In the genomic region with DNA sequence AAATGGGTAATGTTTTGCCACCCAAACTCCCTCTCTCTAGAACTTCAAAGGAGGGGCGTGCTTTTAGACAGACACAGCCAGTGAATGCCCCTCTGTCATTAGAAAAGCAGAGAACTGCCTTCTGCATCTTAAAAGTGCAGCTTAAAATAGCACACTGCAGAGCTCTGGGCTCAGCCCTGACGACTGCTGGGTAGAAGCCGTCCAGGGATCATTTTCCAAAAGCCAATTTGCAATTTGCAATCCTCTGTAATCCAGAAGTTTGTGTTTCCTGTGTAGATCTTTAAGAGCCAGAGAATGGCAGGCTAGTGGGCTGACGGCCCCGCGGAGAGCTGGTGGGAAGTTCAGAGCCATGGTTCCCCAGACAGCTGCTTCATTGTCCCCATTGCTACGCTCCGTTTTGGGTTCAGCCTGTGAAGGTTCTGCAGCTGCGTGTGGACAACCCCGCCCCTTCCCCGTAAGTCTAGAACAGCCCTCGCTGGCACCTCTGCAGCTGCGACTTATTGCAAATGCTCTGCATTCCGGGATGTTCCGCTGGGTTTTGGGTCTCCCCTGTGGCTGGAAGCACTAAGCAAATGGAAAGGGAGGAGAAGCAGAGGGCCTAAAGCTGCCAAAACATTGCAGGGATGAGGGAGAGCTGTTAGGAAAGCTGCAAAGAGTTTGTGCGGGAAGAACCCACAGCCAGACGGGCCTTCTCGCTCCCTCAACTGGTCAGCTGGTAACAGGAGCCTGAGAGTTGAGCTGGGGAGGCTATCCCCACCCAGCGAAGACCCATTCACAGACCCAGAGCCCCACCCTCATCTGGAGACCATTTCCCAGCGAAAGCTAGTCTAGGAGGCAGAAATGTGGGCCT, we compare ENCODE assay signal across 9 mouse cellular contexts. TPM values are rescaled to one million over a fixed set of nuclear protein-coding genes. Genes with fewer than 3 reads are reported as not detected.
A peak's percentile ranks its signal among the peaks of the same experiment; 100 is the strongest.
DNase-seq lines count a peak whose midpoint lies in the region; ATAC-seq and TF ChIP-seq lines count a peak whose summit lies in the region.
"Had no signal": no experiment of that assay in that cellular context is flagged by ENCODE, and none has a peak within 500 bp of the region (broad histone marks: within the 10 kb centered on the region; RNA-seq: fewer than 3 reads in every experiment).

No protein-coding gene starts in this region.

- peak overlapping the region; percentile 82 for H3K27ac ChIP-seq in hindbrain, postnatal 0 days
- H3K27ac ChIP-seq in midbrain, postnatal 0 days (ENCODE audit: low read depth, low read length): peak overlapping the region; percentile 60

- DNase-seq in Muller cell, postnatal 12 days (ENCODE audit: inconsistent ontology term): peak; percentile 70
- peak; percentile 65 for DNase-seq in embryo, embryonic 11 days
- peak; percentile 56 to 58 for DNase-seq in gastrocnemius, postnatal 36 days
- DNase-seq in hindbrain, postnatal 0 days (ENCODE audit: low spot score): peak; percentile 68
- DNase-seq in liver: peak; percentile 31
- peak; percentile 60 for DNase-seq in midbrain, postnatal 0 days (ENCODE audit: low spot score)
- peak; percentile 40 for DNase-seq in testis, postnatal 14 days (ENCODE audit: low spot score)
- DNase-seq in spleen, postnatal 14 days (ENCODE audit: low spot score in 2 of 2): no peak

- H3K27me3 ChIP-seq in hindbrain, postnatal 0 days (ENCODE audit: insufficient read depth, low read length): no peaks in the 10 kb centered on the region
- H3K27me3 ChIP-seq in midbrain, postnatal 0 days (ENCODE audit: insufficient read depth, low read length): no peaks in the 10 kb centered on the region

- H3K9ac ChIP-seq in hindbrain, postnatal 0 days (replicated peaks; ENCODE audit: low read length): peak overlapping the region; percentile 13; the same call in 1 of the 2 replicates
- H3K9ac ChIP-seq in midbrain, postnatal 0 days (replicated peaks; ENCODE audit: low read length, poor library complexity, severe bottlenecking): no peak overlapping the region

- H3K4me3 ChIP-seq in hindbrain, postnatal 0 days (ENCODE audit: low read length): peak overlapping the region; percentile 18
- no peak overlapping the region for H3K4me3 ChIP-seq in midbrain, postnatal 0 days (ENCODE audit: low read depth, low read length)

- 9% methylated on average over 20 of the region's 20 CpGs for WGBS in hindbrain, postnatal 0 days
- 5% methylated on average over 20 of the region's 20 CpGs for WGBS in midbrain, postnatal 0 days

- H3K4me1 ChIP-seq in hindbrain, postnatal 0 days (ENCODE audit: insufficient read depth, low read length): no peaks in the 10 kb centered on the region
- no peaks in the 10 kb centered on the region for H3K4me1 ChIP-seq in midbrain, postnatal 0 days (ENCODE audit: insufficient read depth, low read length)

- intact Hi-C loops in gastrocnemius, postnatal 36 days (cut with DNase I): loop anchor here (5.0 to 10.0 kb wide), 3 partner anchors 37 to 207 kb away; no protein-coding TSS in a partner anchor

- TF ChIP-seq CTCF in hindbrain, postnatal 0 days (IDR thresholded peaks at IDR 0.05; ENCODE audit: low read depth): no peak
- TF ChIP-seq CTCF in midbrain, postnatal 0 days (IDR thresholded peaks at IDR 0.05): no peak

- no peaks in the 10 kb centered on the region for H3K36me3 ChIP-seq in hindbrain, postnatal 0 days (ENCODE audit: insufficient read depth, low read length)
- H3K36me3 ChIP-seq in midbrain, postnatal 0 days (ENCODE audit: insufficient read depth, low read length): no peaks in the 10 kb centered on the region

- ATAC-seq in hindbrain, postnatal 0 days: peak; percentile 82
- ATAC-seq in midbrain, postnatal 0 days (ENCODE audit: low FRiP score): peak; percentile 65

- peak overlapping the region; percentile 52 for H3K4me2 ChIP-seq in hindbrain, postnatal 0 days (ENCODE audit: low read depth, low read length)
- peak overlapping the region; percentile 43 for H3K4me2 ChIP-seq in midbrain, postnatal 0 days (ENCODE audit: low read depth, low read length, poor library complexity, severe bottlenecking)

- H3K9me3 ChIP-seq in hindbrain, postnatal 0 days (ENCODE audit: low read length): no peaks in the 10 kb centered on the region
- no peaks in the 10 kb centered on the region for H3K9me3 ChIP-seq in midbrain, postnatal 0 days (ENCODE audit: low read length)

RNA-seq across cellular contexts. Expression of gene Fermt2, which starts 35.5 kb away (rescaled TPM):
- 100 to 1,000 TPM; 229 to 231 TPM for total RNA-seq in gastrocnemius, postnatal 36 days (2021)
- 30.0 and 31.6 TPM in 2 replicates for total RNA-seq in hindbrain, postnatal 0 days (2014; rRNA removed)
- polyA plus RNA-seq in hindbrain, postnatal 0 days (2015; fragmentation: Nextera tagmentation; extraction: Ambion mirVana): 76.4 and 89.4 TPM in 2 replicates
- 26.4 and 29.0 TPM in 2 replicates for total RNA-seq in midbrain, postnatal 0 days (2014; rRNA removed)
- polyA plus RNA-seq in midbrain, postnatal 0 days (2015; fragmentation: Nextera tagmentation; extraction: Ambion mirVana): 66.7 and 70.0 TPM in 2 replicates
- total RNA-seq: neutrophil, adult 5-6 weeks had no signal

Comparison
In these comparisons a context has a peak if more than half of its experiments do, and no peak if none do; other contexts are left out.
1. DNase-seq: peak in Muller cell, postnatal 12 days (single experiment), embryo, embryonic 11 days (single experiment), gastrocnemius, postnatal 36 days (2 of 2), hindbrain, postnatal 0 days (single experiment), liver (single experiment), midbrain, postnatal 0 days (single experiment) and testis, postnatal 14 days (single experiment); none in spleen, postnatal 14 days (0 of 2).